10 mouse cellular contexts compared by ENCODE assay signal in the genomic region with DNA sequence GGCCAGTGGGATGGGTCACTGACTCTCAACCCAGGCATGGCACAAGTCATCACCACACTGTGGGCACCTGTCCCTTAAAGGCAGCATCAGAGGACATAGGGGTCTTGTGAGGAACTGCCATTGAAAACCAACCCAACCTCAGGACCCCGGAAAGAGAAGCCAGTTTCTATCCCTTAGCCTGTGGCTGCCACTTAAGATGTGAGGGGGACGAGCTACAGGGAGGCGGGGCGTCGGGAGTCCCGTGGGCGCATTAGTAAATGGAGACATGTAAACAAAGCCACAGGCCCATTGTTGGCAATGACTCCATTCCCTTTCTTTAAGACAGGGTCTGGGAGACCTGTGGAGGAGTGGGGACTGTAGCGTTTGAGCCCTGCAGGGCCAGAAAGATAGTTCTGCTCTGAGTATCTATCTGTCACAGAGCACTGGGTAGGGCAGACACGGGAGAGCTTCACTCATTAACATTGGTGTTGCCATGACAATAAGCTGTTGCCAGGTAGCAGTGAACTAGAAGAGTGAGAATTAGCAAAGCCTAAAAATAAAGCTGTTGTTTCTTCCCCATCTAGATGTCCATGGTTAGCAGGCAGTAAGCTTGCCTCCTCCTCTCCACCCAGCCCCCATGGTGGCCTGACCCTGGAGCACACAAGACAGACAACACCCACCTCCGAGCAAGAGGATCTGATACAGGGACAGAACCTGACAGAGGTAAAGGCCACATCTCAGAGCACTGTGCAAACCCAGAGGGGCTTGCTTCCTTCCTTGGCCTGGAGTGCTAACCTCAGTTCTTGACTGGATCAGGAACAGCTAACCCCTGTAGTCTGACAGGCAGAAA.
DNase-seq lines count a peak whose midpoint lies in the region; ATAC-seq lines count a peak whose summit lies in the region.
"Had no signal": no experiment of that assay in that cellular context is flagged by ENCODE, and none has a peak within 500 bp of the region (broad histone marks: within the 10 kb centered on the region; RNA-seq: fewer than 3 reads in every experiment).

No protein-coding gene starts in this region.

- H3K9ac ChIP-seq in embryonic facial prominence, embryonic 15.5 days, result no peak overlapping the region
- H3K9ac ChIP-seq in hindbrain, embryonic 16.5 days (ENCODE audit: low read depth, low read length), result no peak overlapping the region
- H3K9ac ChIP-seq in midbrain, embryonic 11.5 days (ENCODE audit: low read length), result no peak overlapping the region

- WGBS in embryonic facial prominence, embryonic 15.5 days, result 46% methylated on average over 10 of the region's 10 CpGs
- 19% methylated on average over 10 of the region's 10 CpGs for WGBS in hindbrain, embryonic 16.5 days
- 27% methylated on average over 10 of the region's 10 CpGs for WGBS in midbrain, embryonic 11.5 days

- peaks cover 3% of the 10 kb centered on the region; the same call in 1 of the 2 replicates for H3K4me1 ChIP-seq in embryonic facial prominence, embryonic 15.5 days
- H3K4me1 ChIP-seq in hindbrain, embryonic 16.5 days (ENCODE audit: control insufficient read depth, insufficient read depth, low read depth, low read length), result peaks cover 24% of the 10 kb centered on the region
- H3K4me1 ChIP-seq in midbrain, embryonic 11.5 days (ENCODE audit: control insufficient read depth, insufficient read depth, low read length), result peaks cover 7% of the 10 kb centered on the region

- H3K27me3 ChIP-seq in embryonic facial prominence, embryonic 15.5 days, result no peaks in the 10 kb centered on the region
- H3K27me3 ChIP-seq in hindbrain, embryonic 16.5 days (replicated peaks; ENCODE audit: control insufficient read depth, insufficient read depth, low read length), result no peaks in the 10 kb centered on the region
- no peaks in the 10 kb centered on the region for H3K27me3 ChIP-seq in midbrain, embryonic 11.5 days (ENCODE audit: control insufficient read depth, insufficient read depth, low read length)

- peak; percentile 48; the same call in 1 of the 2 replicates for ATAC-seq in embryonic facial prominence, embryonic 15.5 days (ENCODE audit: insufficient number of reproducible peaks, low FRiP score, low TSS enrichment, low read depth)
- peak; percentile 86 for ATAC-seq in hindbrain, embryonic 16.5 days
- ATAC-seq in midbrain, embryonic 11.5 days (ENCODE audit: low FRiP score), result peak; percentile 72

- peak; percentile 54 for DNase-seq in R1 (ENCODE audit: low read depth, low spot score)
- peak; percentile 88 for DNase-seq in midbrain, embryonic 11.5 days (ENCODE audit: low spot score, missing footprints)
- DNase-seq in urinary bladder, postnatal 10 days (ENCODE audit: low spot score), result no peak
- DNase-seq in urinary bladder, postnatal 36 days (ENCODE audit: low spot score in 2 of 2), result no peak
- no peak for DNase-seq in urinary bladder, postnatal 4 days (ENCODE audit: low spot score in 2 of 2)
- DNase-seq in lung, postnatal 25 days (ENCODE audit: low spot score), result no peak
- DNase-seq: thymus, postnatal 4 days had no signal

- no peak overlapping the region for H3K27ac ChIP-seq in embryonic facial prominence, embryonic 15.5 days (replicated peaks)
- H3K27ac ChIP-seq in hindbrain, embryonic 16.5 days (ENCODE audit: low read depth, low read length), result peak overlapping the region; percentile 45
- no peak overlapping the region for H3K27ac ChIP-seq in midbrain, embryonic 11.5 days (ENCODE audit: low read depth, low read length)

- no peak overlapping the region for H3K4me3 ChIP-seq in embryonic facial prominence, embryonic 15.5 days (replicated peaks)
- no peak overlapping the region for H3K4me3 ChIP-seq in hindbrain, embryonic 16.5 days (ENCODE audit: low read length)
- H3K4me3 ChIP-seq in midbrain, embryonic 11.5 days (ENCODE audit: low read depth, low read length), result no peak overlapping the region

- H3K36me3 ChIP-seq in embryonic facial prominence, embryonic 15.5 days, result no peaks in the 10 kb centered on the region
- H3K36me3 ChIP-seq in hindbrain, embryonic 16.5 days (ENCODE audit: control insufficient read depth, insufficient read depth, low read length), result no peaks in the 10 kb centered on the region
- H3K36me3 ChIP-seq in midbrain, embryonic 11.5 days (ENCODE audit: control insufficient read depth, insufficient read depth, low read length), result no peaks in the 10 kb centered on the region
- H3K36me3 ChIP-seq: G1E had no signal

- H3K9me3 ChIP-seq in embryonic facial prominence, embryonic 15.5 days (replicated peaks), result no peaks in the 10 kb centered on the region
- no peaks in the 10 kb centered on the region for H3K9me3 ChIP-seq in hindbrain, embryonic 16.5 days (ENCODE audit: control insufficient read depth, low read length)
- no peaks in the 10 kb centered on the region for H3K9me3 ChIP-seq in midbrain, embryonic 11.5 days (ENCODE audit: control insufficient read depth, low read length)

- no peak overlapping the region for H3K4me2 ChIP-seq in embryonic facial prominence, embryonic 15.5 days (replicated peaks)
- H3K4me2 ChIP-seq in hindbrain, embryonic 16.5 days (ENCODE audit: low read length), result peak overlapping the region; percentile 37
- peak overlapping the region; percentile 8; the same call in 1 of the 2 replicates for H3K4me2 ChIP-seq in midbrain, embryonic 11.5 days

Comparison
In these comparisons a context has a peak if more than half of its experiments do, and no peak if none do; other contexts are left out.
1. DNase-seq: peak in R1 (single experiment) and midbrain, embryonic 11.5 days (single experiment); none in urinary bladder, postnatal 10 days (single experiment), urinary bladder, postnatal 36 days (0 of 2), urinary bladder, postnatal 4 days (0 of 2) and lung, postnatal 25 days (single experiment).
2. Peak in every context shown above with its lines, with median percentiles within 50 percentile points of each other: ATAC-seq.